Mouse (Mus musculus) adrenal gland, postnatal 14 days (tissue): ENCODE measurements at regions not wholly inside any gene's neighbourhood (a gene's known extent, or its start where the extent isn't known, plus 50 kb on each side); places are given as distances from the start of the nearest gene placed in this dataset.

Source experiments
- DNase-seq: peaks from one replicate; pipeline ENCODE4 v3.0.0; 2021; ENCODE audit warnings: mixed read lengths

GRCm38 (mm10) chr8:107642241-107642640 is 54.0 kb upstream of the Psmd7 start:
- no peak for DNase-seq

GRCm38 (mm10) chr8:107647936-107648335 is 59.7 kb upstream of the Psmd7 start:
- no peak for DNase-seq

- DNase-seq: no peak
Measured at GRCm38 (mm10) chr8:107650306-107650705, 62.0 kb upstream of the Psmd7 start.

GRCm38 (mm10) chr8:107651424-107651823 is 63.2 kb upstream of the Psmd7 start:
- no peak for DNase-seq

- no peak for DNase-seq
Measured at GRCm38 (mm10) chr8:107652226-107652625, 64.0 kb upstream of the Psmd7 start.

GRCm38 (mm10) chr8:107653711-107654110 is 65.4 kb upstream of the Psmd7 start:
- DNase-seq: no peak

GRCm38 (mm10) chr8:107656622-107657021 is 68.4 kb upstream of the Psmd7 start:
- DNase-seq: no peak

GRCm38 (mm10) chr8:107657741-107658140 is 69.5 kb upstream of the Psmd7 start:
- DNase-seq: no peak

- DNase-seq: no peak
Measured at GRCm38 (mm10) chr8:107658386-107658785, 70.1 kb upstream of the Psmd7 start.

GRCm38 (mm10) chr8:107660624-107661023 is 72.4 kb upstream of the Psmd7 start:
- DNase-seq: no peak

- DNase-seq: no peak
Measured at GRCm38 (mm10) chr8:107669608-107670007, 81.3 kb upstream of the Psmd7 start.

- DNase-seq: no peak
Measured at GRCm38 (mm10) chr8:107671471-107671870, 83.2 kb upstream of the Psmd7 start.

- no peak for DNase-seq
Measured at GRCm38 (mm10) chr8:107672691-107673090, 84.4 kb upstream of the Psmd7 start.

- DNase-seq: no peak
Measured at GRCm38 (mm10) chr8:107682066-107682465, 93.8 kb upstream of the Psmd7 start.

- no peak for DNase-seq
Measured at GRCm38 (mm10) chr8:107684721-107685691, 96.7 kb upstream of the Psmd7 start.

- peak; percentile 13 for DNase-seq
Measured at GRCm38 (mm10) chr8:107686936-107687335, 98.7 kb upstream of the Psmd7 start.

GRCm38 (mm10) chr8:107687529-107687928 is 99.3 kb upstream of the Psmd7 start:
- no peak for DNase-seq

- DNase-seq: no peak
Measured at GRCm38 (mm10) chr8:107689020-107689419, 100.8 kb upstream of the Psmd7 start.

- no peak for DNase-seq
Measured at GRCm38 (mm10) chr8:107691251-107691650, 103.0 kb upstream of the Psmd7 start.

GRCm38 (mm10) chr8:107696384-107697346 is 108.4 kb upstream of the Psmd7 start:
- DNase-seq: no peak

- DNase-seq: peak; percentile 10
Measured at GRCm38 (mm10) chr8:107699307-107699706, 111.0 kb upstream of the Psmd7 start.

GRCm38 (mm10) chr8:107699759-107700158 is 111.5 kb upstream of the Psmd7 start:
- no peak for DNase-seq

GRCm38 (mm10) chr8:107715901-107716300 is 127.6 kb upstream of the Psmd7 start:
- DNase-seq: no peak
